ENCODE assay signal across 21 mouse cellular contexts in genomic region chr16:52386781-52387300, GRCm38 (mm10).
"Had no signal": no experiment of that assay in that cellular context is flagged by ENCODE, and none has a peak within 500 bp of the region (broad histone marks: within the 10 kb centered on the region; RNA-seq: fewer than 3 reads in every experiment).

No protein-coding gene starts in this region.

- ATAC-seq: liver, embryonic 12.5 days had no signal

- H3K9ac ChIP-seq: limb, embryonic 12.5 days; limb, embryonic 15.5 days; liver, embryonic 12.5 days; liver, embryonic 15.5 days; lung, embryonic 15.5 days; neural tube, embryonic 13.5 days; stomach, embryonic 15.5 days had no signal

- H3K27ac ChIP-seq: kidney, postnatal 0 days; limb, embryonic 12.5 days; limb, embryonic 15.5 days; liver, embryonic 12.5 days; liver, embryonic 15.5 days; lung, embryonic 15.5 days; midbrain, embryonic 10.5 days; neural tube, embryonic 13.5 days; stomach, embryonic 15.5 days had no signal

- H3K9me3 ChIP-seq: limb, embryonic 12.5 days; limb, embryonic 15.5 days; liver, embryonic 12.5 days; liver, embryonic 15.5 days; lung, embryonic 15.5 days; megakaryocyte, embryonic 14.5 days; midbrain, embryonic 10.5 days; neural tube, embryonic 13.5 days; stomach, embryonic 15.5 days had no signal

- H3K27me3 ChIP-seq: limb, embryonic 12.5 days; limb, embryonic 15.5 days; liver, embryonic 12.5 days; liver, embryonic 15.5 days; lung, embryonic 15.5 days; megakaryocyte, embryonic 14.5 days; neural tube, embryonic 13.5 days; stomach, embryonic 15.5 days had no signal

- H3K36me3 ChIP-seq: limb, embryonic 12.5 days; limb, embryonic 15.5 days; liver, embryonic 12.5 days; liver, embryonic 15.5 days; lung, embryonic 15.5 days; midbrain, embryonic 10.5 days; neural tube, embryonic 13.5 days; stomach, embryonic 15.5 days had no signal

- DNase-seq: kidney, adult 2 months; kidney, postnatal 25 days; left cerebral cortex, postnatal 4 days; lung, adult 18-20 months; lung, postnatal 10 days; lung, postnatal 36 days; midbrain, embryonic 14.5 days; right cerebral cortex, adult 18-20 months; right cerebral cortex, postnatal 14 days; spleen, adult 18-20 months; thymus, postnatal 25 days had no signal

- H3K4me3 ChIP-seq: limb, embryonic 12.5 days; limb, embryonic 15.5 days; liver, embryonic 12.5 days; liver, embryonic 15.5 days; lung, embryonic 15.5 days; megakaryocyte, embryonic 14.5 days; midbrain, embryonic 10.5 days; neural tube, embryonic 13.5 days; stomach, embryonic 15.5 days had no signal

- H3K4me1 ChIP-seq: limb, embryonic 15.5 days; liver, embryonic 12.5 days; liver, embryonic 15.5 days; megakaryocyte, embryonic 14.5 days; midbrain, embryonic 10.5 days; stomach, embryonic 15.5 days had no signal

- H3K4me2 ChIP-seq: limb, embryonic 12.5 days; limb, embryonic 15.5 days; liver, embryonic 12.5 days; liver, embryonic 15.5 days; lung, embryonic 15.5 days; neural tube, embryonic 13.5 days; stomach, embryonic 15.5 days had no signal
